Mouse (Mus musculus) spleen, adult 2 months (tissue): Measurements from ENCODE around the gene Tbc1d24. TPM values are rescaled to one million over a fixed set of nuclear protein-coding genes. Genes with fewer than 3 reads are reported as not detected.
A peak's percentile ranks its signal among the peaks of the same experiment; 100 is the strongest.

ENCODE experiments used
- DNase-seq, 2 experiments: peaks; one replicate each; pipeline versions ENCODE4 v3.0.0 to v3.0.0-alpha.2; 2012 to 2021; ENCODE audit warnings: low spot score in 2 of 2, low read depth in 1 of 2
- H3K27ac ChIP-seq: fragments of 200-500 bp; 2 replicates; pipeline ENCODE4 v1.5.1; 2012; ENCODE audit warnings: low read length, inconsistent platforms; ENCODE audit not compliant: insufficient read depth
- H3K27me3 ChIP-seq: fragments of 200-500 bp; 2 replicates; pipeline ENCODE4 v1.6.1; 2012; ENCODE audit warnings: mild to moderate bottlenecking, moderate library complexity, low read length, inconsistent platforms; ENCODE audit not compliant: control insufficient read depth, insufficient read depth
- H3K36me3 ChIP-seq: fragments of 200-500 bp; 2 replicates; pipeline ENCODE4 v1.6.1; 2012; ENCODE audit warnings: mild to moderate bottlenecking, low read length, inconsistent platforms; ENCODE audit not compliant: control insufficient read depth, insufficient read depth
- H3K4me1 ChIP-seq: fragments of 200-500 bp; 2 replicates; pipeline ENCODE4 v1.6.1; 2011; ENCODE audit warnings: inconsistent platforms; ENCODE audit not compliant: control insufficient read depth, insufficient read depth, insufficient read length
- H3K4me3 ChIP-seq: fragments of 200-500 bp; 2 replicates; pipeline ENCODE4 v1.5.1; 2011; ENCODE audit warnings: mild to moderate bottlenecking, inconsistent platforms; ENCODE audit not compliant: insufficient read depth, insufficient read length; ENCODE audit errors: extremely low read depth
- CTCF ChIP-seq: fragments of 200-500 bp; IDR thresholded peaks from 2 replicates; pipeline ENCODE4 v1.5.1; 2011; ENCODE audit warnings: mild to moderate bottlenecking, inconsistent platforms; ENCODE audit not compliant: insufficient read depth, insufficient read length, insufficient replicate concordance; ENCODE audit errors: extremely low read depth
- POLR2A ChIP-seq: fragments of 200-500 bp; IDR thresholded peaks from 2 replicates; pipeline ENCODE4 v1.6.1; 2011; ENCODE audit warnings: low read depth, low read length, inconsistent platforms
- WGBS: fragments of 180-500 bp; shearing (Covaris S2); methylation state at CpG from one replicate; pipeline ENCODE4 v1.1.7; 2018; 5-methylcytosine and 5-hydroxymethylcytosine counted together
- polyA plus RNA-seq: library from polyadenylated mRNA; depleted of rRNA; stranded (reverse); fragments of >200 nt; gene quantifications from 2 replicates; pipeline ENCODE4 v1.2.3, GENCODE M21; 2012; rRNA removed

Tbc1d24 gene
- 5.9 and 6.8 TPM in 2 replicates for polyA plus RNA-seq

GRCm38 (mm10) chr17:24205284-24205888, at the start of gene Tbc1d24:
Gene Tbc1d24, minus strand, starts transcription at chr17:24205562.
- TF ChIP-seq POLR2A, result no peak
- no peak for TF ChIP-seq CTCF
- peak; percentile 54 to 80 for DNase-seq
- no peaks in the 10 kb centered on the region for H3K36me3 ChIP-seq
- H3K4me1 ChIP-seq, result peaks cover 21% of the 10 kb centered on the region
- peaks cover 19% of the 10 kb centered on the region for H3K27me3 ChIP-seq
- peak within 1 kb of the TSS; percentile 60 for H3K4me3 ChIP-seq
- under 1% methylated on average over 57 of the region's 65 CpGs for WGBS
- no peak within 1 kb of the TSS for H3K27ac ChIP-seq

- no peak for DNase-seq
- H3K27ac ChIP-seq, result no peak overlapping the region
- TF ChIP-seq CTCF, result no peak
- TF ChIP-seq POLR2A, result no peak
- no peaks in the 10 kb centered on the region for H3K4me1 ChIP-seq
- H3K27me3 ChIP-seq, result no peaks in the 10 kb centered on the region
- H3K36me3 ChIP-seq, result no peaks in the 10 kb centered on the region
- 92% methylated on average over 2 of the region's 2 CpGs for WGBS
- H3K4me3 ChIP-seq, result no peak overlapping the region
Observed at GRCm38 (mm10) chr17:24252329-24252728, 47.0 kb upstream of the Tbc1d24 start.

- Histone ChIP-seq H3K27ac (peak within 1 kb of the TSS; percentile 79), H3K27me3 (no peaks in the 10 kb centered on the region), H3K4me3 (peak within 1 kb of the TSS; percentile 81), H3K4me1 (no peaks in the 10 kb centered on the region), H3K36me3 (no peaks in the 10 kb centered on the region)
- TF ChIP-seq POLR2A, result no peak
- TF ChIP-seq CTCF, result 0 out of 2 replicates have a peak, but pooled peaks have one; percentile 3
- peak; percentile 94 for DNase-seq
- under 1% methylated on average over 48 of the region's 48 CpGs for WGBS
Observed at GRCm38 (mm10) chr17:24251320-24252069, 46.1 kb upstream of the Tbc1d24 start, which contains the start of gene Ccnf. Gene Ccnf, minus strand, starts transcription at chr17:24251484.

GRCm38 (mm10) chr17:24250988-24251319, 45.6 kb upstream of the Tbc1d24 start:
- no peak for DNase-seq
- peak overlapping the region; percentile 71 for H3K4me3 ChIP-seq
- TF ChIP-seq CTCF (no peak), POLR2A (peak; percentile 22; the same call in 1 of the 2 replicates)
- no peaks in the 10 kb centered on the region for H3K27me3 ChIP-seq
- no peak overlapping the region for H3K27ac ChIP-seq
- H3K4me1 ChIP-seq, result no peaks in the 10 kb centered on the region
- under 1% methylated on average over 32 of the region's 32 CpGs for WGBS
- H3K36me3 ChIP-seq, result no peaks in the 10 kb centered on the region

GRCm38 (mm10) chr17:24248641-24249040, 43.3 kb upstream of the Tbc1d24 start:
- Histone ChIP-seq H3K27ac (no peak overlapping the region), H3K4me1 (no peaks in the 10 kb centered on the region), H3K4me3 (no peak overlapping the region), H3K36me3 (peaks cover 5% of the 10 kb centered on the region; the same call in 1 of the 2 replicates), H3K27me3 (no peaks in the 10 kb centered on the region)
- DNase-seq, result no peak
- 94% methylated on average over 2 of the region's 2 CpGs for WGBS
- no peak for TF ChIP-seq CTCF
- no peak for TF ChIP-seq POLR2A

- Histone ChIP-seq H3K36me3 (peaks cover 10% of the 10 kb centered on the region), H3K27me3 (no peaks in the 10 kb centered on the region), H3K4me3 (no peak overlapping the region), H3K4me1 (no peaks in the 10 kb centered on the region), H3K27ac (no peak overlapping the region)
- WGBS, result 99% methylated on average over 8 of the region's 8 CpGs
- no peak for DNase-seq
- TF ChIP-seq CTCF (no peak), POLR2A (no peak)
Observed at GRCm38 (mm10) chr17:24244061-24244460, 38.7 kb upstream of the Tbc1d24 start.
